Mouse (Mus musculus): ENCODE measurements around the gene Calr4.

DNA sequence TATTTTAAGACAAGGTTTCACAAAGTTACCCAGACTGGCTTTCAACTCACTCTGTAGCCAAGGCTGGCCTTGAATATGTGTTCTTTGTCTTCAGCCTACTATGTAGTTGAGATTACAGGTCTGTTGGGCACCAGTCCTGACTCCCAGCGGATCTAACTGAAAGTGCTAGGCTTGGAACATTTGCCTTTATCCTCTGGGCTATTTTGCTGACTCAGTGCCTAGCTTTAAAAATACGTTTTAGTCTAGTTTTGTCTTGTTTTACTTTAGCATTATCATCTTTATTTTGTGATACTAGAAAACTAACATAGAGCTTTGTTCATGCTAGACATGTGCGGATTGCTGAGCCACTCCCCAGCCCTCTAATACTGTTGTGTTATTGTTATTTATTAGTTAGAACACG, 17.9 kb downstream of the Calr4 start:
- TF ChIP-seq CTCF (IDR thresholded peaks at IDR 0.05; ENCODE audit: low read depth): no peak
- no peak for TF ChIP-seq EP300 (IDR thresholded peaks at IDR 0.05; ENCODE audit: low read depth)

All from liver, postnatal 0 days (tissue).